Mouse (Mus musculus) mature B cell (primary cell): ENCODE results near the gene Arhgef16.

Source experiments
- in situ Hi-C: fragments of 300-500 bp; cut with MboI; formaldehyde crosslinking; loops from 2 replicates; pipeline ENCODE4 v1.14.3; 2019

The Arhgef16 gene

DNA sequence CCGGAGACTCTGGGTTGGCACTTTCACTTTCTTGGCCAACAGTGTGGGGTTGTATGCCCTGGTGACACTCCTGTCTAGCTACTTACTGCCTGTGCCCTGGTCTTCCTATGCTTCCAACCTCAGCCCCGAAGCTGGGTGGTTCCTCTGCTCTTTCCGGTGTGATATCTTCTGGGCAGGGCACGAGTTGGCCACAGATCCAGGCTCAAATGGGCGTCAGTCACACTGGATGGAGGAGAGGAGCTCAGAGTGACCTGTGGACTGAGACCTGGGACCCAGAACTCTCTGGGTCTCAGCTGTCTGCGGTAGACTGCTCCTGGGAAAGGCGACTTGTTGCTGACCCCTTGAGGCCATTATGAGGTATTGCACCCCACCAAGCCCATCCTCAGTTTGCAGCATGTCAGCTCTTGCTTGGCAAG, at the start of gene Arhgef16:
TSS of gene Arhgef16 (minus strand) at position 211 of the 416 bp plus-strand sequence.
- in situ Hi-C loops, result no loop called here

- in situ Hi-C loops, result no loop called here
These were observed 46.8 kb upstream of the Arhgef16 start for GRCm38 (mm10) chr4:154348197-154348786.

GRCm38 (mm10) chr4:154346731-154347522, 45.5 kb upstream of the Arhgef16 start:
- in situ Hi-C loops, result no loop called here

DNA sequence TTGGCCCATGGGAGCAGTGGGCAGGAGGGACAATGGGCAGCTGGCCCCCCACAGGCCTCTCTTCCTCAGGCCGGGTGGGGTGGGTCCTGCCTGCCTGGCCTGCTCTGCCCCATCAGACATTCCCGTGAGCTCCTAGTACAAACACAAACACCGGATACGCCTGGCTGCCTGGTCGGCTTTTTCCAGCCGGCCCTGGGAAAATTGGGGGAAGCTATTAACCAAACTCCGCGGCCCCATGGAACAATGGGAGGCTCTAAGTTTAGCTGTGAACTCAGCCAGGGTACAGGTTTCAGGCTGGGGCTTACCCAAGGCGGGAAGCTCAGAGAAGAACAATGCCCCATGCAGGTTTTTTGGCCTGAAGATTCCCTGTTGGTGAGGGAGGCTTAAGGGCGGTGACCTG, 35.2 kb upstream of the Arhgef16 start:
- in situ Hi-C loops, result no loop called here

- in situ Hi-C loops, result no loop called here
These were observed 34.3 kb upstream of the Arhgef16 start, which contains the start of gene B230104I21Rik for GRCm38 (mm10) chr4:154335761-154336160. TSS of gene B230104I21Rik (plus strand) at chr4:154336127.

- in situ Hi-C loops, result no loop called here
These were observed 33.4 kb upstream of the Arhgef16 start for GRCm38 (mm10) chr4:154334699-154335402.

- in situ Hi-C loops, result no loop called here
These were observed 31.8 kb upstream of the Arhgef16 start for GRCm38 (mm10) chr4:154333300-154333699.

DNA sequence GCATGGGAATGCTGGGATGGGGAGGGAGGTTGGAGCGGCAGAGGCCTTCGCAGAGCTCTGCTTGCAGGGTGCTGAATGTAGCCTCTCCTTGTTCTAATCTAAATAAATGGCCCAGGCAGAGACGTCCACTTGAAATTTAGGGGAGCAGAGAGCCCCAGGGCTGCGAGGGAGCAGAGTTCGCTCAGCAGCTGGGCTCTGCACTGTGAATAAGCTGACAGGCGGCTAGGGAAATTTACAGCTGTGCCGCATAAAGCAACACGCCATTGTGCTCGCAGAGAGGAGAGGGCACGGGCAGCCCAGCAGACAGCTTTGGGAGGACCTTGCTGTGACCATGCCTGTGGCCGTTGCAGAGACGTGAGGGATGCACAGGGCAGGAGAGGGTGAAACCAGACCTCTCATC, 29.8 kb upstream of the Arhgef16 start:
- in situ Hi-C loops, result no loop called here

DNA sequence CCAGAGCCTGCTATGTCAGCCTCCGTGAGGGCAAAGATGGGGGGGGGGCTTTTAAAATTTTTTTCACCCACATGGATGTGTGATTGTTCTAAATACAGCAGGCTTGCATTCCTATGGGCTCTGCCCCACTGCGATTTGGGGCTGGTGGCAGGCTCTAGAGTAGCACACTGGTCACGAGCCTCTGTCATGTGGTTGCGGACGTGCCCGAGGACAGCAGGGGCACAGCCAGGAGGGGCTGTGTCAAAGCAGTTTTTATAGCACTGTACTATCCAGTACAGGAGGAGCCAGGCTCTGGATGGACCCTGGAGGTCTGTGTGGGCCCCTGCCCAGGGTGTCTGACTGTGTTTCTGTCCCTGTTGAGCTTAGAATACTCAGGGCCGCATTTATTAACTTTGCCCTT, 28.5 kb upstream of the Arhgef16 start:
- in situ Hi-C loops, result no loop called here

GRCm38 (mm10) chr4:154328836-154329235, 27.4 kb upstream of the Arhgef16 start:
- in situ Hi-C loops, result no loop called here

DNA sequence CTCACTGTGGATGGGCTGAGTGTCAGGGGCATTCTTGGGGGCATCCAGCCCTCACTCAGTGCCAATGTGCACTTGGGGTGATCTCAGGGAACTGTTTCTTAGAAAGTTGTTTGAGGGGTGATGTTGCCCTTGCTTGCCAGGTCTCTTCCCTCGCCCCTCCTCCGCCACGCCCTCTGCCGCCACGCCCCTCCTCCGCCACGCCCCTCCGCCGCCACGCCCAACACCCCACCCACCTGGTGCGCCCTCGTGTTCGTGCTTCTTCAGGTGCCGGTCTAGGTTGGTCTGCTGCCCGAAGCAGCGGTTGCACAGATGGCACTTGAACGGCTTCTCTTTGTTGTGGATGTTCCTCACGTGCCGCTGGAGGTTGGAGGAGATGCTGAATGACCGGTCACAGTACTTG, 27.0 kb upstream of the Arhgef16 start:
- in situ Hi-C loops, result no loop called here

GRCm38 (mm10) chr4:154325410-154325809, 23.9 kb upstream of the Arhgef16 start:
- in situ Hi-C loops, result no loop called here

DNA sequence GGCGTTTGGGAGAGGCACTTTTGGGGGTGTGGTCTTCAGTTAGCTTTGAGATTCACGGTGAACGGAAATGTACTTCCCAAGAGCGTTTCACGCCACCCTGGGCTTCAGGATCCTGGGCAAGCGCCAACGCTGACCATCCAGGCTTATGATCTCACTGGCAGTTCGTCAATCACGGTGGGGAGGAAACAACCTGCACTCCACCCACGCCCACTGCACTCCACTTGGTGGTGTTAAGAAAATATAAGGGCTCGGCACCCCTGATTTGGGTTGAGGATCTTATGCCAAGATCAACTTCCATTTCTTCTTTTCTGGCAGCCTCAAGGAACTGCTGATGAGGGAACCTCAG, 12.1 kb upstream of the Arhgef16 start:
- in situ Hi-C loops, result no loop called here

DNA sequence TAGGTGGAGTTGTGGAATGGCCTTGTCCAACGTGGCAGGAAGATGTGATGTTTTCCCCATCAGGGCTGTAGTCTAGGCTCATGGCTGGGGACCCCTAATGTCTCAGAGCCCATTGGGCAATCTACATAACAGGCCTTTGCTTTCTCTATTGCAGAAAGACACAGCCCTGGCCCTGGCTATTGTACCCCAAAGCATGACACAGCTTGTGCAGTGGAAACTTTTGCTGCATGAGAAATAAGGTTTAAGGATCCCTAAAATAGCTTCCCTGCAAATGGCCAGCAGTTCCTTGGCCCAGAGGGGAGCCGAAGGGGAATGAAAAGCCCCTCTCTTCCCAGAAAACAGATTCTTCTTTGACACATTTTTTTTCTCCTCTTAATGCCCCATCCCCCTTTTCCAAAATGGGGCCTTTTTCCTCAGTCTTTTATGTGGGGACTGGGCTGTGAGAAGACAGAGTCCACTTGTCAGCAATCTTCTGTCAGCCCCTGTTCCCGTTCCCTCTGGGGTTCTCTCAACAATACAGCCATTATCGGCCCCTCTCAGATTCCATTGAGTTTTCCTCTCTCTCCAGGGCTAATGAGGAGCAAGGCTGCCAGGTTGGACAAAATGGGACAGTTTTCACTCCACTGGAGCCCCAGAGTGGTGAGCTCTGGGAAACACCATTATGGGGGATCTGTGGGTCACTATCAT, 11.6 kb upstream of the Arhgef16 start:
- in situ Hi-C loops, result no loop called here

DNA sequence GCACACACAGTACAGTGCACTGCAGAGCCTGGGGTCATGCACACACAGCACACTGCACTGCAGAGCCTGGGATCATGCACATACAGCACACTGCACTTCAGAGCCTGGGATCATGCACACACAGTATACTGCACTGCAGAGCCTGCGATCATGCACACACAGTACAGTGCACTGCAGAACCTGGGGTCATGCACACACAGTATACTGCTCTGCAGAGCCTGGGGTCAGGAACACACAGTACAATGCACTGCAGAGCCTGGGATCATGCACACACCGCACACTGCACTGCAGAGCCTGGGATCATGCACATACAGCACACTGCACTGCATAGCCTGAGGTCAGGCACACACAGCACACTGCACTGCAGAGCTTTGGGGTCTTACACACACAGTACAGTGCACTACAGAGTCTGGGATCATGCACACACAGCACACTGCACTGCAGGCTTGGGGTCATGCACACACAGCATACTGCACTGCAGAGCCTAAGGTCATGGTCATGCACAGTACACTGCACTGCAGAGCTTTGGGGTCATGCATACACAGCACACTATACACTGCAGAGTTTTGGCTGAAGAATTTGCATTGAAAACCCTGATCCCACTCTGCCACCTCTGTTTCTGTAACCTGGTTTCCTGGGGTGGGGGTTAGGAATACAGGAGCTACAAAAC, 10.8 kb upstream of the Arhgef16 start:
- in situ Hi-C loops, result no loop called here

- in situ Hi-C loops, result no loop called here
These were observed 9.2 kb upstream of the Arhgef16 start for GRCm38 (mm10) chr4:154310576-154311262.

GRCm38 (mm10) chr4:154309131-154309530, 7.7 kb upstream of the Arhgef16 start:
- in situ Hi-C loops, result no loop called here

- in situ Hi-C loops, result no loop called here
These were observed 1.8 kb downstream of the Arhgef16 start for GRCm38 (mm10) chr4:154299541-154300271.

- in situ Hi-C loops, result no loop called here
These were observed 3.7 kb downstream of the Arhgef16 start for GRCm38 (mm10) chr4:154297761-154298160.

DNA sequence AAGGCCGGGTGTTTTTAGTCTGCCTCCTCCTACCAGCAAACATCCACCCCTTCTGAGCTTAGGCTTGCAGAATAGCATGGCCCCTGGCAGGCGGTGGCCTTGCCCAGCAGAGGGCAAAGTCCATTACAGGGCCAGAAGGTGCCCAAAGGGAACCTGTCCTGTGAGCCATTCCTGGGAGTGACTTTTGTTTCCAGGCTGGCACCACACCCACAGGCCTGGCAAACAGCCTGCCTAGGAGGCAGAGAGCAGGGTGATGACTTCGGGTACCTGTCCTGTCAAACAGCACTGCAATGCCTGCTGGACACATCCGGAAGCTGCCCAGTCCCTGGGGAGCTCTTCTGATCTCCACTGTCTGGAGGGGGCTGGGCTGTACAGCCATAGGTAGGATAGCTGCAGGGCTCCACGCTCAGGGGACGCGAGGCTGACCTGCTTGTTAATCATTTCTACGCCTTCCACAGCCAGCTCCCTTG, 7.2 kb downstream of the Arhgef16 start:
- in situ Hi-C loops, result no loop called here
